Mouse (Mus musculus) midbrain, embryonic 14.5 days (tissue): Measurements from ENCODE around the gene Slc36a4. TPM values are rescaled to one million over a fixed set of nuclear protein-coding genes. Genes with fewer than 3 reads are reported as not detected.
A peak's percentile ranks its signal among the peaks of the same experiment; 100 is the strongest.

ENCODE experiments used
- ATAC-seq: fragments of 200-750 bp; cut with Nextera tagmentation; 2 replicates; pipeline ENCODE4 v1.8.0; 2017; ENCODE audit warnings: moderate number of reproducible peaks, moderate library complexity; ENCODE audit not compliant: low FRiP score, low TSS enrichment
- DNase-seq: peaks from one replicate; pipeline ENCODE4 v3.0.0-alpha.2; 2015
- H3K27ac ChIP-seq: fragments of 300-500 bp; sonication (generic); replicated peaks from 2 replicates; pipeline ENCODE4 v1.5.1; 2014; ENCODE audit warnings: mild to moderate bottlenecking, low read depth, low read length, moderate library complexity
- H3K27me3 ChIP-seq: fragments of 300-500 bp; sonication (generic); 2 replicates; pipeline ENCODE4 v1.6.1; 2014; ENCODE audit warnings: low read length, control low read depth, mixed read lengths; ENCODE audit not compliant: control insufficient read depth, insufficient read depth
- H3K36me3 ChIP-seq: fragments of 300-500 bp; sonication (generic); 2 replicates; pipeline ENCODE4 v1.6.1; 2014; ENCODE audit warnings: low read length, control low read depth; ENCODE audit not compliant: control insufficient read depth, insufficient read depth
- H3K4me1 ChIP-seq: fragments of 300-500 bp; sonication (generic); 2 replicates; pipeline ENCODE4 v1.6.1; 2014; ENCODE audit warnings: mild to moderate bottlenecking, antibody characterized with exemption, low read length, control low read depth; ENCODE audit not compliant: control insufficient read depth, insufficient read depth
- H3K4me2 ChIP-seq: fragments of 300-500 bp; sonication (generic); 2 replicates; pipeline ENCODE4 v1.6.1; 2014; ENCODE audit warnings: mild to moderate bottlenecking, low read length, moderate library complexity
- H3K4me3 ChIP-seq: fragments of 300-500 bp; sonication (generic); replicated peaks from 2 replicates; pipeline ENCODE4 v1.5.1; 2014; ENCODE audit warnings: low read depth, low read length
- H3K9ac ChIP-seq: fragments of 300-500 bp; sonication (generic); replicated peaks from 2 replicates; pipeline ENCODE4 v1.6.1; 2014; ENCODE audit warnings: mild to moderate bottlenecking, low read length, moderate library complexity
- H3K9me3 ChIP-seq: fragments of 300-500 bp; sonication (generic); 2 replicates; pipeline ENCODE4 v1.6.1; 2016; ENCODE audit warnings: low read length, control low read depth, mixed read lengths; ENCODE audit not compliant: control insufficient read depth
- WGBS: fragments of 180-500 bp; shearing (Covaris S2); extraction: QIAGEN DNeasy Blood & Tissue Kit; methylation state at CpG from one replicate; pipeline ENCODE4 v1.1.7; 2014; 5-methylcytosine and 5-hydroxymethylcytosine counted together
- polyA plus RNA-seq: library from polyadenylated mRNA; unstranded; fragments of >200 nt; fragmentation: Nextera tagmentation; extraction: Ambion mirVana; gene quantifications from 2 replicates; pipeline ENCODE4 v1.2.1, GENCODE M21; 2014

Gene Slc36a4
- polyA plus RNA-seq, 1 experiment from 2014 or later: 43.4 TPM

- H3K9ac ChIP-seq: no peak overlapping the region
- no peaks in the 10 kb centered on the region for H3K36me3 ChIP-seq
- H3K9me3 ChIP-seq: no peaks in the 10 kb centered on the region
- DNase-seq: no peak
- H3K27me3 ChIP-seq: no peaks in the 10 kb centered on the region
- no peak overlapping the region for H3K4me2 ChIP-seq
- ATAC-seq: no peak
- H3K27ac ChIP-seq: no peak overlapping the region
- no peaks in the 10 kb centered on the region for H3K4me1 ChIP-seq
- no peak overlapping the region for H3K4me3 ChIP-seq
- WGBS: 83% methylated on average over 4 of the region's 4 CpGs
These were observed 15.7 kb upstream of the Slc36a4 start for GRCm38 (mm10) chr9:15693847-15694246.

GRCm38 (mm10) chr9:15694989-15695388 is 14.5 kb upstream of the Slc36a4 start:
- no peaks in the 10 kb centered on the region for H3K4me1 ChIP-seq
- 23% methylated on average over 5 of the region's 5 CpGs for WGBS
- no peak overlapping the region for H3K27ac ChIP-seq
- DNase-seq: peak; percentile 31
- H3K27me3 ChIP-seq: no peaks in the 10 kb centered on the region
- H3K9ac ChIP-seq: no peak overlapping the region
- no peak for ATAC-seq
- no peak overlapping the region for H3K4me2 ChIP-seq
- H3K9me3 ChIP-seq: no peaks in the 10 kb centered on the region
- H3K36me3 ChIP-seq: no peaks in the 10 kb centered on the region
- H3K4me3 ChIP-seq: no peak overlapping the region

- no peak for ATAC-seq
- Histone ChIP-seq H3K4me2 (no peak overlapping the region), H3K4me3 (no peak overlapping the region), H3K9ac (no peak overlapping the region), H3K36me3 (no peaks in the 10 kb centered on the region), H3K9me3 (no peaks in the 10 kb centered on the region), H3K4me1 (peaks cover 2% of the 10 kb centered on the region), H3K27me3 (no peaks in the 10 kb centered on the region), H3K27ac (no peak overlapping the region)
- WGBS: 79% methylated on average over 10 of the region's 10 CpGs
- no peak for DNase-seq
These were observed 3.8 kb upstream of the Slc36a4 start for GRCm38 (mm10) chr9:15705706-15706105.

- peak; percentile 55 for DNase-seq
- peak; percentile 21 for ATAC-seq
These were observed 449 bp upstream of the Slc36a4 start for GRCm38 (mm10) chr9:15708979-15709598.

GRCm38 (mm10) chr9:15710821-15711565 is 1.5 kb downstream of the Slc36a4 start:
- peak overlapping the region; percentile 68 for H3K4me2 ChIP-seq
- no peaks in the 10 kb centered on the region for H3K9me3 ChIP-seq
- WGBS: 93% methylated on average over 13 of the region's 13 CpGs
- H3K27me3 ChIP-seq: no peaks in the 10 kb centered on the region
- no peak for DNase-seq
- H3K4me1 ChIP-seq: peaks cover 17% of the 10 kb centered on the region
- no peaks in the 10 kb centered on the region for H3K36me3 ChIP-seq
- no peak overlapping the region for H3K27ac ChIP-seq
- no peak for ATAC-seq
- H3K9ac ChIP-seq: no peak overlapping the region
- 0 out of 2 replicates have a peak overlapping the region, but pooled peaks have one; percentile 68 for H3K4me3 ChIP-seq

More at GRCm38 (mm10) chr9:15708979-15709598, 449 bp upstream of the Slc36a4 start:
- H3K4me1 ChIP-seq: peaks cover 17% of the 10 kb centered on the region
- 15% methylated on average over 14 of the region's 14 CpGs for WGBS
- no peaks in the 10 kb centered on the region for H3K9me3 ChIP-seq
- peak overlapping the region; percentile 90 for H3K27ac ChIP-seq
- H3K9ac ChIP-seq: peak overlapping the region; percentile 88
- peak overlapping the region; percentile 68 for H3K4me2 ChIP-seq
- H3K36me3 ChIP-seq: no peaks in the 10 kb centered on the region
- no peaks in the 10 kb centered on the region for H3K27me3 ChIP-seq
- H3K4me3 ChIP-seq: peak overlapping the region; percentile 68

- H3K36me3 ChIP-seq: no peaks in the 10 kb centered on the region
- 95% methylated on average over 7 of the region's 7 CpGs for WGBS
- no peak overlapping the region for H3K27ac ChIP-seq
- peaks cover 17% of the 10 kb centered on the region for H3K4me1 ChIP-seq
- ATAC-seq (no peak), DNase-seq (no peak)
- H3K4me3 ChIP-seq: no peak overlapping the region
- H3K9ac ChIP-seq: no peak overlapping the region
- H3K9me3 ChIP-seq: no peaks in the 10 kb centered on the region
- no peak overlapping the region; the same call in 1 of the 2 replicates for H3K4me2 ChIP-seq
- H3K27me3 ChIP-seq: no peaks in the 10 kb centered on the region
These were observed 2.1 kb downstream of the Slc36a4 start for GRCm38 (mm10) chr9:15711676-15712075.

GRCm38 (mm10) chr9:15714792-15715191 is 5.3 kb downstream of the Slc36a4 start:
- no peak overlapping the region for H3K4me3 ChIP-seq
- H3K36me3 ChIP-seq: no peaks in the 10 kb centered on the region
- H3K4me2 ChIP-seq: no peak overlapping the region
- H3K27ac ChIP-seq: no peak overlapping the region
- ATAC-seq (no peak), DNase-seq (no peak)
- peaks cover 17% of the 10 kb centered on the region for H3K4me1 ChIP-seq
- WGBS: 88% methylated on average over 4 of the region's 4 CpGs
- H3K27me3 ChIP-seq: no peaks in the 10 kb centered on the region
- no peaks in the 10 kb centered on the region for H3K9me3 ChIP-seq
- no peak overlapping the region for H3K9ac ChIP-seq

GRCm38 (mm10) chr9:15715193-15715989 is 5.9 kb downstream of the Slc36a4 start:
- Histone ChIP-seq H3K27ac (no peak overlapping the region), H3K36me3 (0 out of 2 replicates have a peak, but pooled peaks cover 1% of the 10 kb centered on the region), H3K4me2 (no peak overlapping the region), H3K4me3 (no peak overlapping the region), H3K9me3 (no peaks in the 10 kb centered on the region), H3K4me1 (peaks cover 17% of the 10 kb centered on the region), H3K27me3 (no peaks in the 10 kb centered on the region), H3K9ac (no peak overlapping the region)
- no peak for ATAC-seq
- 85% methylated on average over 11 of the region's 11 CpGs for WGBS
- no peak for DNase-seq
